Mouse (Mus musculus) bone marrow, adult 2 months (tissue): ENCODE data around the gene Cetn3.
A peak's percentile ranks its signal among the peaks of the same experiment; 100 is the strongest.

Source experiments
- CTCF ChIP-seq: fragments of 200-500 bp; IDR thresholded peaks from 2 replicates; pipeline ENCODE4 v1.5.1; 2011; ENCODE audit warnings: low read length, control low read depth; ENCODE audit not compliant: control insufficient read depth, insufficient read depth
- POLR2A ChIP-seq: fragments of 200-500 bp; IDR thresholded peaks from 2 replicates; pipeline ENCODE4 v1.6.1; 2011; ENCODE audit warnings: low read depth, mild to moderate bottlenecking, control low read depth, low read length, borderline replicate concordance; ENCODE audit not compliant: control insufficient read depth

DNA sequence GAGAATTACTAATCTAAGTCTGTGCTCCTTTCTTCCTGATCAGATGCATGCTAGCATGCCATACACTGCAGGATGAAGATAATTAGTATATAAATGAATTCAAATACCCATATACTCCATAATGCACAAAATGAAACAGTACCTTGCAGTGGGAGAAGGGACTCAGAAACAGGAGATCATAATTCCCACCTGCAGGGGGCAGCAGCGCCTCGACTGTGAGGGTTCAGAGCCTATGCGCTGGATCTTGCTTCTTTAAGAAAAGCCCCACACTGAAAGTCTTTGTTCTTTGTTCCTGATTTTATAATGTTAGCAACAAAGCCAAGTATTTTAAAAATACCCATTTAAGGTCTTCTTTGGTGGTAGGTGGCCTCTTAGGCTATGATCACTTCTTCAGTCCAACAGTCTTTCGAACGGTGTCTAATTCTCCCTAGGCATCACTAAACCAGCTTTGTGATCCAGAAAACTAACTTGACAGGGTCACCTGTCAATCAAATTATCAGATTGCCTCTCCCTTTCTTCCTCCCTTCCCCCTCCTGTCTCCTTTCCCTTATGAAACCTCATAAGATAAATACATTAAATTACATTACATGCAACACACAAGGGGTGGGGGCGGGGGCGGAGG, 15.7 kb upstream of the Cetn3 start:
- TF ChIP-seq POLR2A (no peak), CTCF (peak; percentile 81)
